In genomic region chr8:119311412-119311811, GRCm38 (mm10) we compare ENCODE assay signal across 9 mouse cellular contexts. TPM values are rescaled to one million over a fixed set of nuclear protein-coding genes. Genes with fewer than 3 reads are reported as not detected.
DNase-seq lines count a peak whose midpoint lies in the region; ATAC-seq and TF ChIP-seq lines count a peak whose summit lies in the region.
"Had no signal": no experiment of that assay in that cellular context is flagged by ENCODE, and none has a peak within 500 bp of the region (broad histone marks: within the 10 kb centered on the region; RNA-seq: fewer than 3 reads in every experiment).

No protein-coding gene starts in this region.

- peak; percentile 63 for TF ChIP-seq CTCF in left cerebral cortex, adult 2 months (IDR thresholded peaks at IDR 0.05)

- intact Hi-C loops in left cerebral cortex, adult 2 months (cut with DNase I) = loop anchor here (2.0 kb wide), 1 partner anchor 73 kb away; no protein-coding TSS in a partner anchor
- intact Hi-C loops in left cerebral cortex, postnatal 14 days (cut with DNase I) = loop anchor here (5.0 kb wide), 1 partner anchor 71 kb away; no protein-coding TSS in a partner anchor
- intact Hi-C loops in left cerebral cortex, postnatal 10 days (cut with DNase I) = loop anchor here (2.0 kb wide), 1 partner anchor 73 kb away; no protein-coding TSS in a partner anchor

- H3K4me3 ChIP-seq in left cerebral cortex, adult 2 months = no peak overlapping the region
- H3K4me3 ChIP-seq: liver, embryonic 13.5 days had no signal

- no peak overlapping the region for H3K27ac ChIP-seq in left cerebral cortex, adult 2 months
- H3K27ac ChIP-seq: liver, embryonic 13.5 days had no signal

- ATAC-seq in CD4-positive, CD25-positive, alpha-beta regulatory T cell, adult 4 months = no peak

- DNase-seq in CD4-positive, CD25-positive, alpha-beta regulatory T cell, adult 2 months (ENCODE audit: low read depth, low spot score) = peak; percentile 65
- DNase-seq in left cerebral cortex, adult 2 months (ENCODE audit: extremely low spot score in 1 of 2, low spot score in 2 of 2) = peak in 1 of 2 experiments; percentile 24
- DNase-seq in left cerebral cortex, postnatal 14 days (ENCODE audit: low spot score in 2 of 2) = no peak
- peak; percentile 17 for DNase-seq in c-Kit-negative CD71-positive TER-119-positive erythroid progenitor cells, embryonic 14.5 days (ENCODE audit: low read depth, low spot score)
- DNase-seq in retina, embryonic 14.5 days (ENCODE audit: low spot score) = peak; percentile 42
- no peak for DNase-seq in gastrocnemius, adult 18-20 months (ENCODE audit: low spot score)
- DNase-seq in left cerebral cortex, postnatal 10 days (ENCODE audit: extremely low spot score in 1 of 2, low spot score in 2 of 2) = no peak
- DNase-seq: liver, embryonic 13.5 days had no signal

RNA-seq across cellular contexts. Expression of gene Hsbp1, which starts 32.9 kb away (rescaled TPM):
- polyA plus RNA-seq in CD4-positive, CD25-positive, alpha-beta regulatory T cell, adult 4 months (2017; shearing (Covaris generic)) = 100 to 1,000 TPM; 174 to 236 TPM
- total RNA-seq in left cerebral cortex, adult 2 months (2021) = 100 to 1,000 TPM; 314 to 321 TPM
- 100 to 1,000 TPM; 623 to 630 TPM for total RNA-seq in left cerebral cortex, postnatal 14 days (2021)
- total RNA-seq in gastrocnemius, adult 18-20 months (2021) = 100 to 1,000 TPM; 144 to 149 TPM
- 100 to 1,000 TPM; 676 to 711 TPM for total RNA-seq in left cerebral cortex, postnatal 10 days (2021)

Comparison
In these comparisons a context has a peak if more than half of its experiments do, and no peak if none do; other contexts are left out.
1. DNase-seq: peak in CD4-positive, CD25-positive, alpha-beta regulatory T cell, adult 2 months (single experiment), c-Kit-negative CD71-positive TER-119-positive erythroid progenitor cells, embryonic 14.5 days (single experiment) and retina, embryonic 14.5 days (single experiment); none in left cerebral cortex, postnatal 14 days (0 of 2), gastrocnemius, adult 18-20 months (single experiment) and left cerebral cortex, postnatal 10 days (0 of 2).